Mouse (Mus musculus) lung, postnatal 0 days (tissue): Measurements from ENCODE around the gene Ehbp1.

ENCODE experiments used
- CTCF ChIP-seq: IDR thresholded peaks from 2 replicates; pipeline ENCODE4 v1.5.1; 2016; ENCODE audit warnings: antibody characterized with exemption, mild to moderate bottlenecking
- EP300 ChIP-seq: IDR thresholded peaks from 2 replicates; pipeline ENCODE4 v1.6.1; 2016; ENCODE audit warnings: antibody characterized with exemption, mild to moderate bottlenecking, control low read depth

DNA sequence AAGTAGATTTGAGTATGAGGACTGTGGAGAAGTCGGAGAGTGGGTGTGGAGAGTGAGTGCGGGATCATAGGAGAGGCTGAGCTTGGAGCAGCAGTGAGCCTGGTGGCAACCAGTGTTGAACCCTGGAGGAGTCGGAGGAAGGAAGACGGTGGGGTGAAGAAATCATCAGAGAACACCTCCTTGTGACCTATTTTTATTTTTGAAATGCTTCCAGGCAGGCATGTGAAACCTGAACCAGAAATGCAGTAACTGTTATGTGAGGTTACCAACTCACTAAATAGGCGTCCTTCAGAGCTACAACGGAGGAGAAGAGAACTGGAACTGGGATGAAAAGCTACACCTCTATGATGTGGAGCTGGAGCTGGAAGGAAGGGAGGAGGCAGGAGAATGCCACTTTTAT lies 144.2 kb downstream of the Ehbp1 start:
- TF ChIP-seq CTCF = no peak
- TF ChIP-seq EP300 = no peak
